8 mouse cellular contexts compared by ENCODE assay signal in the genomic region with DNA sequence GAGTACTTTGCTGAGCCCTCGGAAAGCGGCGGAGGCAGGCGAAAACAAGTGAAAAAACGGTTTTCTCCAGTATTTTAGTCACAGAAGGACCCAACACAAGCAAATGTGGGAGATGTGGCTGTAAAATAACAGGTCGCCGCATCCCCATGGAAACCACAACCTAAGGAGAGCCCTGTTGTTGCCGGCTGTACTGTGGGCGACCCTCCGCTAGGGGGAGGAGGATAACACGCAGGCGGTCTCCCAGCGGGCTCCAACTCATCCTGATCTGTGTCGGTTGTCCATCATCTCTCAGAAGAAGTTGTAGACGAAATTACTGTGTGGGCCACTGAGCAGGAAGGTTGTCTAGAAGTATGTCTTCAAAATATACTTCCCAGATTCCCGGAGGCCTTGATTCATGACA. TPM values are rescaled to one million over a fixed set of nuclear protein-coding genes. Genes with fewer than 3 reads are reported as not detected.
A peak's percentile ranks its signal among the peaks of the same experiment; 100 is the strongest.
DNase-seq lines count a peak whose midpoint lies in the region; ATAC-seq and TF ChIP-seq lines count a peak whose summit lies in the region.

No protein-coding gene starts in this region.

- H3K27me3 ChIP-seq in forebrain, embryonic 16.5 days (replicated peaks; ENCODE audit: control insufficient read depth, insufficient read depth, low read length) = no peaks in the 10 kb centered on the region
- peaks cover 4% of the 10 kb centered on the region; the same call in 1 of the 2 replicates for H3K27me3 ChIP-seq in lung, embryonic 15.5 days

- no peaks in the 10 kb centered on the region for H3K36me3 ChIP-seq in forebrain, embryonic 16.5 days (ENCODE audit: control insufficient read depth, insufficient read depth)
- no peaks in the 10 kb centered on the region for H3K36me3 ChIP-seq in lung, embryonic 15.5 days

- H3K27ac ChIP-seq in forebrain, embryonic 16.5 days (ENCODE audit: low read length) = no peak overlapping the region
- no peak overlapping the region for H3K27ac ChIP-seq in lung, embryonic 15.5 days
- no peak overlapping the region for H3K27ac ChIP-seq in olfactory bulb, adult 2 months (ENCODE audit: insufficient read depth, low read depth, low read length)

- 4% methylated on average over 16 of the region's 16 CpGs for WGBS in forebrain, embryonic 16.5 days
- WGBS in lung, embryonic 15.5 days = 6% methylated on average over 16 of the region's 16 CpGs
- WGBS in olfactory bulb, adult 2 months = 7% methylated on average over 16 of the region's 16 CpGs

- intact Hi-C loops in heart, postnatal 25 days (cut with DNase I) = loop anchor here (1.0 to 10.0 kb wide), 5 partner anchors 45 to 361 kb away; a partner anchor contains a TSS

- TF ChIP-seq POLR2A in brain, embryonic 14.5 days (IDR thresholded peaks at IDR 0.05; ENCODE audit: borderline replicate concordance, extremely low read depth, insufficient read depth, insufficient read length, poor library complexity, severe bottlenecking) = no peak
- TF ChIP-seq POLR2A in olfactory bulb, adult 2 months (IDR thresholded peaks at IDR 0.05; ENCODE audit: insufficient read depth, low read depth, low read length) = no peak

- no peaks in the 10 kb centered on the region for H3K9me3 ChIP-seq in forebrain, embryonic 16.5 days (ENCODE audit: control insufficient read depth, low read length)
- H3K9me3 ChIP-seq in lung, embryonic 15.5 days = no peaks in the 10 kb centered on the region

- peak; percentile 84 for DNase-seq in CD4-positive, CD25-positive, alpha-beta regulatory T cell, adult 2 months (ENCODE audit: low read depth, low spot score)
- peak; percentile 82 for DNase-seq in brain, embryonic 14.5 days (ENCODE audit: low read depth)
- DNase-seq in heart, postnatal 25 days (ENCODE audit: low spot score) = peak; percentile 26
- DNase-seq in layer of hippocampus, adult 18-20 months (ENCODE audit: low spot score in 2 of 2) = peak; percentile 23 to 83
- DNase-seq in testis, postnatal 14 days (ENCODE audit: low spot score) = peak; percentile 71

- ATAC-seq in forebrain, embryonic 16.5 days = peak; percentile 70
- peak; percentile 53; the same call in 1 of the 2 replicates for ATAC-seq in lung, embryonic 15.5 days (ENCODE audit: borderline replicate concordance, extremely low read depth, low FRiP score, low TSS enrichment)

- no peak overlapping the region for H3K9ac ChIP-seq in forebrain, embryonic 16.5 days (replicated peaks; ENCODE audit: low read depth, low read length)
- H3K9ac ChIP-seq in lung, embryonic 15.5 days = no peak overlapping the region

- peak; percentile 89 for TF ChIP-seq CTCF in brain, embryonic 14.5 days (IDR thresholded peaks at IDR 0.05; ENCODE audit: borderline replicate concordance, extremely low read depth, insufficient read depth, insufficient read length)
- TF ChIP-seq CTCF in olfactory bulb, adult 2 months (IDR thresholded peaks at IDR 0.05; ENCODE audit: insufficient read depth, low read depth, low read length) = peak; percentile 79

- H3K4me2 ChIP-seq in forebrain, embryonic 16.5 days (ENCODE audit: low read length) = no peak overlapping the region
- H3K4me2 ChIP-seq in lung, embryonic 15.5 days = no peak overlapping the region

- no peak overlapping the region for H3K4me3 ChIP-seq in forebrain, embryonic 16.5 days (replicated peaks; ENCODE audit: low read length)
- H3K4me3 ChIP-seq in lung, embryonic 15.5 days = no peak overlapping the region
- H3K4me3 ChIP-seq in olfactory bulb, adult 2 months (ENCODE audit: insufficient read depth, low read depth, low read length) = no peak overlapping the region

- H3K4me1 ChIP-seq in forebrain, embryonic 16.5 days (replicated peaks; ENCODE audit: control insufficient read depth, insufficient read depth, low read length) = 0 out of 2 replicates have a peak, but pooled peaks cover 8% of the 10 kb centered on the region
- H3K4me1 ChIP-seq in lung, embryonic 15.5 days = peaks cover 25% of the 10 kb centered on the region
- peaks cover 23% of the 10 kb centered on the region for H3K4me1 ChIP-seq in olfactory bulb, adult 2 months (ENCODE audit: control insufficient read depth, insufficient read depth, low read length)

RNA-seq across cellular contexts. Expression of a gene that starts 45.4 kb away (rescaled TPM):
- polyA plus RNA-seq in brain, embryonic 14.5 days (2012; rRNA removed) = 13.8 and 33.2 TPM in 2 replicates
- polyA plus RNA-seq in forebrain, embryonic 16.5 days (2015; fragmentation: Nextera tagmentation; extraction: Ambion mirVana) = 28.4 and 39.7 TPM in 2 replicates
- total RNA-seq in heart, postnatal 25 days (2021) = 10 to 100 TPM; 46.4 to 53.2 TPM
- 1 to 10 TPM; 1.6 to 3.0 TPM for total RNA-seq in layer of hippocampus, adult 18-20 months (2021)
- 108 TPM in 2 replicates for polyA plus RNA-seq in lung, embryonic 15.5 days (2015; fragmentation: Nextera tagmentation; extraction: Ambion mirVana)
- not detected in 2 replicates for polyA plus RNA-seq in olfactory bulb, adult 2 months (2012; ENCODE audit: insufficient read depth, insufficient read length, low replicate concordance, missing spikeins)

Comparison
In these comparisons a context has a peak if more than half of its experiments do, and no peak if none do; other contexts are left out.
1. DNase-seq: peak in every context shown above with its lines; median percentile 84 in CD4-positive, CD25-positive, alpha-beta regulatory T cell, adult 2 months; 82 in brain, embryonic 14.5 days; 71 in testis, postnatal 14 days; 53 in layer of hippocampus, adult 18-20 months; 26 in heart, postnatal 25 days.
2. RNA of a gene that starts 45.4 kb away (polyA plus RNA-seq): 108 TPM in lung, embryonic 15.5 days, 13.8 to 33.2 TPM in brain, embryonic 14.5 days and 28.4 to 39.7 TPM in forebrain, embryonic 16.5 days; not detected in olfactory bulb, adult 2 months; every median in the first group is over 10 times any median in the second.